Mouse (Mus musculus): ENCODE measurements around the gene Arid1b. TPM values are rescaled to one million over a fixed set of nuclear protein-coding genes. Genes with fewer than 3 reads are reported as not detected.
A peak's percentile ranks its signal among the peaks of the same experiment; 100 is the strongest.
"Not testable (repeated sequence)": the region's sequence is repeated elsewhere in the genome, so short reads cannot be mapped to it uniquely, and the experiment has no call there.

The Arid1b gene
- total RNA-seq, 2 experiments from 2014 or later, result 29.2 to 29.7 TPM

- DNase-seq, result peak; percentile 63
Observed at GRCm38 (mm10) chr17:5057944-5058720, 64.0 kb downstream of the Arid1b start.

GRCm38 (mm10) chr17:5059092-5059601, 65.0 kb downstream of the Arid1b start:
- DNase-seq, result no peak

GRCm38 (mm10) chr17:5060515-5061084, 66.5 kb downstream of the Arid1b start:
- no peak for DNase-seq

- no peak for DNase-seq
Observed at GRCm38 (mm10) chr17:5061183-5061582, 67.1 kb downstream of the Arid1b start.

- DNase-seq, result no peak
Observed at GRCm38 (mm10) chr17:5061593-5061992, 67.5 kb downstream of the Arid1b start.

- DNase-seq, result no peak
Observed at GRCm38 (mm10) chr17:5063471-5064176, 69.5 kb downstream of the Arid1b start.

GRCm38 (mm10) chr17:5064777-5065176, 70.6 kb downstream of the Arid1b start:
- no peak for DNase-seq

- DNase-seq, result no peak
Observed at GRCm38 (mm10) chr17:5065270-5065669, 71.1 kb downstream of the Arid1b start.

- no peak for DNase-seq
Observed at GRCm38 (mm10) chr17:5066835-5067234, 72.7 kb downstream of the Arid1b start.

- DNase-seq, result no peak
Observed at GRCm38 (mm10) chr17:5067264-5067663, 73.1 kb downstream of the Arid1b start.

- no peak for DNase-seq
Observed at GRCm38 (mm10) chr17:5070399-5070798, 76.3 kb downstream of the Arid1b start.

GRCm38 (mm10) chr17:5072539-5072938, 78.4 kb downstream of the Arid1b start:
- DNase-seq, result no peak

GRCm38 (mm10) chr17:5074752-5075506, 80.8 kb downstream of the Arid1b start:
- DNase-seq, result no peak

- DNase-seq, result no peak
Observed at GRCm38 (mm10) chr17:5077996-5078395, 83.9 kb downstream of the Arid1b start.

GRCm38 (mm10) chr17:5078576-5078975, 84.4 kb downstream of the Arid1b start:
- DNase-seq, result no peak

- no peak for DNase-seq
Observed at GRCm38 (mm10) chr17:5080884-5081419, 86.8 kb downstream of the Arid1b start.

- no peak for DNase-seq
Observed at GRCm38 (mm10) chr17:5082274-5082673, 88.1 kb downstream of the Arid1b start.

- DNase-seq, result no peak
Observed at GRCm38 (mm10) chr17:5083497-5083896, 89.4 kb downstream of the Arid1b start.

GRCm38 (mm10) chr17:5084139-5084538, 90.0 kb downstream of the Arid1b start:
- DNase-seq, result no peak

- DNase-seq, result no peak
Observed at GRCm38 (mm10) chr17:5085004-5085403, 90.9 kb downstream of the Arid1b start.

GRCm38 (mm10) chr17:5085942-5086341, 91.8 kb downstream of the Arid1b start:
- DNase-seq, result no peak

GRCm38 (mm10) chr17:5088241-5088640, 94.1 kb downstream of the Arid1b start:
- DNase-seq, result not testable (repeated sequence)
